Mouse (Mus musculus) ovary, postnatal 10 days (tissue): ENCODE measurements around the gene Dst.

Source experiments
- DNase-seq: peaks from one replicate; pipeline ENCODE4 v3.0.0; 2022; ENCODE audit warnings: low spot score

The Dst gene

DNA sequence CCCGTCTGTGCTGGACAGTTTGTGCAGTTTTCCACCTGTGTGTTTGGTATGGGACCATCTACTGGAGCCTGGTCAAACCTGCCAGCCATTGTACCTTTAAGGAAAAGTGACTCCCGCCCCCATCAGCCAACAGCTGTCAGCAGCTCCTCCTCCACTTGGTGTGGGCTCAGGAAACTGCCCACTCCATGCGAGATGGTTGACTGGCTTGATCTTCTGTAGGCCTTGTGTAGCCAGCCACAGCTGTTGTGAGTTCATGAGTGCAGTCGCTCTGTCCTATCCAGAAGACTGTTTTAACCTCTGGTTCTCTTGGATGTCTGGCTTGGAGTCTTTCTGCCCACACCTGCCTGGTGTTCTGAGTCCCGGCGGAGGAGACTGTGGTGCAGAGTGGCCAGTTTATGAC is 117.9 kb downstream of the Dst start:
- no peak for DNase-seq

DNA sequence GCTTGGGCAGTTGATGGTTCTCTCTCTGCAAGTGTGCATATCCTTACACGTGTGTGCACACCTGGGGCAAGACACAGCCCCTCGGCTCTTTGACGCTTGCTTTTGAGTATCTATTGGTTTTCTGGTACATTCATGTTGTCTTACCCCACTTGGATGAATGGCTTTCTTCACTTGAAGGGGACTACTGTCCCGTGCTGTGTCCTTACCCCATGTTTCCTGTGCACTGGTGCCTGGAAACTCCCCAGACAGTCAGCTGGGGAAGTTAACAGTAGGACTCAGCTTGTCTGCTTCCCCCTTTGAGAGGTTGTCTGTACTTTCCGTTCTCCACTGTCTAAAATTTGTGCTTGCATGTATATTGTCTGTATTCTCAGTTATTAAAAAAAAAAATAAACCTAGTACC is 120.7 kb downstream of the Dst start:
- DNase-seq: no peak

DNA sequence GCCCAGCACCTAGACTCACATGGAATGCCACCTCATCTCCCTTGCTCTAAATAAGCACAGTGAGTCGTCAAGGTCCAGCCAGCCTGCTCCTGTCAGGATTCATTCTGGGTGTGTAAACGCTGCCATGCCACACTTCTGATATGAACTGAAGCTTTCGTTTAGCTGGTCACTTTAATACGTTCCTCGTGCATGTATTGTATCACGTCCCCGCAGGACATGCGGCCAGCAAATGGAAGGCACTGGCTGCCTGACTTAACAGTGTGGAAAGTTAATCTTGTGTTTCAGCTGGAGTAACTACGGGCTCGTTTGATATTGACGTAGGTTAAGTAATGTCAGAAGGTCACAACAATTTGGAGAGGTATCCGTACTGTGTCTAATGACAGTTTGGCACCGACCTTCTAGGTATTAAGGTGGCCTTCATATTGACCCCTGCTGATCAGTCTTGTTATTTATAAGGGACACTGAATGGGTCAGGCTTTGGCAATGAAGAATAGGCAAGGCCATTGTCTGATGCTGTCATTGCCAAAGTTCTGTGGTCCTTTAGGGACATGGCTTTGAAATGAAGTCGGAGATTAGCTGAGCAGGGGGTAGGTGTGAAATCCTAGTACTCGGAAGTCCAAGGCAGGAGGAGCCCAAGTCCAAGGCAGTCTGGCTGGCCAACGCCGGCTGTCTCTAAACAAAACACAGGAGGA is 122.5 kb downstream of the Dst start:
- no peak for DNase-seq

DNA sequence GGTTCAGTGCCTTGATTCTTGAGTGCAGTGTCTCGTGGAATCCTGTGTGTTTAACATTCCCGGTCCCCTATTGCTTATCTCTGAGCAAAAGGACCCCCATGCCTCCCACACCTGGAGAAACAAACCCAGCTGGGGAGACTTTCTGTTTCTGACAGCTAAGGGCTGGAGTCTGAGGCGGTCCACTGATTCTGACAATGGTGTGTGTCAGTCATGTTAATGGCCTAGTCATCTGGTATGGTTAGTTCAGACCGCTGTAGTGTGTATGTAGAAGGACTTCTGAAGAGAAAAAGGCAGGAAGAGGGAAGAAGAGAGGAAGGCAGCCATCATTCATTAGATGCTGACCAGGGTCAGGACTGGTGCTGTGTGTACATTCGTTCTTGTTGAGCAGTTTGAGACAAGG is 125.0 kb downstream of the Dst start:
- no peak for DNase-seq

DNA sequence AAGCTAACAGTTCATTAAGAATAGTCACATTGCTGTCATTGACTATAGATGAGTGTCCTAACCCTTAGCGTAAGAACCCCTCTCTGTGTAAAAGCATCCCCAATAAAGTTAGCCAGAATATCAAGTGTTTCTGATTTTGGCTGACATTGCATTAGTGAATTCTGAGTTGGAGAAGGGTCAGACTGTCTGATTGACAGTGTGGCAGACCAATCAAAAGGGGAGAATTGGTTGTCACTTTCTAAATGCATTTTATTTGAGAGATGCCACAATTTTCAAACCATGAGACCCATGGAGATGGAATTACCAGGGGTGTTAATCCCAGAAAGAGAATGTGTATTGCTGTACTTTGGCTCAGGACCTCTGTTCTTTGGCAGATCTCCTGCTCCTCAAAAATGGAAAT is 125.5 kb downstream of the Dst start:
- DNase-seq: no peak

DNA sequence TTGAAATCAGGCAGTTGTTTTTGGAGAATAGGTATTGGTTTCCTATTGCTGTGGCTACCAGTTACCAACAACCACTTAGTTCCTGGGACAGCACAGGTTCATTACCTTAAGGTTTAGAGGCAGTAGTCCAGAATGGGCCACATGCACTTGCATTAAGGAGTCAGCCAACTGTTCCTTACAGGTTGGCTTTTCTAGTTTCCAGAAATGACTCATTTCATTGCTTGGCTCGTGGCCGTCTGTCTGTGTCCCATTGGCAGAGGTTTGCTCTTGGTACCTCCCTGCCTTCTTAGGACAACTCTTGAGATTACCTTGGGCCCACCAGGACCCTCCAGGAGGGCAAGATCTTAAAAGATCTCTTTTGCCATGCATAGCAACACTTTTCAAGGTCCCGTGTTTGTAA is 125.9 kb downstream of the Dst start:
- no peak for DNase-seq

DNA sequence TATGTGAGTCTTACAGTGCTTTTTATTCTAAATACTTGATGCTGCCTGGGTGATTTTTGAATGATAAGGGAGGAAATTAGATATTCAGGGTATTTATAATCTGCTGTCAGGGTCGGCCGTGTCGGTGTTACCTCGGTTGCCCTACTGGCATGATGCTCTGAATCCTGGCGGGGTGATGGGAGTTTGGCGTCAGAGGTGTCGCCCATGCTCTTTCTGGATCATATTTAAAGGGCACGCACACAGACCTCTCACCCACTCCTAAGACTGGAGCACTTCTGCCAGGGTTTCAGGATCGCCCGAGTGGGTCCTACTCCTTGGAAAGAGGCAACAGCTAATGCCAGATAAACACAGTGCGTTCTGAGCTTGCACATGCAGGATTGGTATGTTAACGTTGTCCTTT is 128.1 kb downstream of the Dst start:
- DNase-seq: no peak

DNA sequence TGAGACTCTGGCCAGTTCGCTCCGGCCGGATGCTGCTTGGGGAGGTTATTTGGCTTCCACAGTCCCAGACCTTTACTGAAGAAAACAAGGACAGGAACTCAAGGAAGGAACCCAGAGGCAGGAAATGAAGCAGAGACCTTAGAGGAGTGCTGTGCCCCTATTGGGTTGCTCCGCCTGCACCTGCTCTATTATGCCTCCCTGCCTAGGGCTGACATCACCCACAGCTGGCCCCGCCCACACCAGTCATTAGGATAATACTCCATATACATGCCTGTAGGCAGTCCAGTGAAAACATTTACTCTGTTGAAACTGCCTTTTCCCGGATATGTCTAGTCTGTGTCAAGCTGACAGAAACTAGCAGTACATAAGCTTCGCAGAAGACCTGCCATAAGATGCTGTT is 130.5 kb downstream of the Dst start:
- DNase-seq: no peak

DNA sequence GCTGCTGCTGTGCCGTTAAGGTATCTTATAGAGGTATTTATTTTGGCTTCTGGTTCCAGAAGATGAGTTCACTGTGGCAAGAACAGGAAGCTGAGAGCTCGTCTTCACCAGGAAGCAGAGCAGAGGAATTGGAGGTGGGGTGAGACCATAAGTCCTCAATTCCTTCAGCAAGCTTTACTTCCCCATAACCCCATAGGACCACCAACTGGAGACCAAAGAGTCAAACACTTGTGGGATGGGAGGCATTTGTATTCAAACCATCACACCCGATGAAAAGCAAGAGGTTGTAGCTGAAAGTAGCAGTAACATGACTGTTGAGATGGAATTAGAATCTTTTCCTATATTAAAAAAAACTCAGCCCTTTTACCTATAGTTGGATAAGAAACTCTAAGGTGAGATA is 132.0 kb downstream of the Dst start:
- DNase-seq: no peak

DNA sequence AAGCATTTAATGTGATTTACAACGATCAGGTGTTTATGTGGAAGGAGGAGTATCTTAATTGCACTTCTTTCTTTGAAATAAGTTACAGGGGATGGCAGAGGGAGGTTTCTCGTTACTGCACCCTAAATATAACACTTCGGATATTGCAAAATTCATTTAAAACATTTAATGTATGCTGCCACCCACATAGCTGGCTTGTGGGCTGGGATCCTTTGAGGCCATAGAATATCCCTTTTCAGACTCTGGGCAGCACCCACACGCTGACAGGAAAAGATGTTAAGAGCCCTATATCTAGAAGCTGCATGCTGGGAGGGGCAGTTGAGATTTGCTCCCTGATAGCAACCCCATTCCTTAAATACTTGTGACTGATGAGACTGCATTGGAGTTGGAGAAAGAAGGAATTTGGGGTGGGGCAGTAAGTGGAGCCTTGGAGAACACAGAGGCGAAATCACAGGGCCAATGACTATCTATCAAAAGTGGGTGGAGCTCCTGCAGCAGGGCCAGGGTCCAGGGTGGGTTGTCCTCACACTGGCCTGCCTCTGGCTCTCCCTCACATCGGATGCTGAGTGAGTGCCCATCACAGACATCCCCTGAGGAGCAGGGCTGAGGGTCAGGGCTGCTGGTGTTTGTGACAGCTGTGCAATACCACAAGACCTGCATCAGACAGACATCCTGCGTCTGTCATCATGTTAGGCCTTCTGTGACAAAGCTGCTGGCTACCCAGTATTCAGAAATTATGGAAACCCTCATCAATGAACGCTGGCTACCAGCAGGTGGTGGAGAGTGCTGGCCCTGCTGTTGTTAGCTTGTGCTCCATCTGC is 133.1 kb downstream of the Dst start:
- DNase-seq: no peak

DNA sequence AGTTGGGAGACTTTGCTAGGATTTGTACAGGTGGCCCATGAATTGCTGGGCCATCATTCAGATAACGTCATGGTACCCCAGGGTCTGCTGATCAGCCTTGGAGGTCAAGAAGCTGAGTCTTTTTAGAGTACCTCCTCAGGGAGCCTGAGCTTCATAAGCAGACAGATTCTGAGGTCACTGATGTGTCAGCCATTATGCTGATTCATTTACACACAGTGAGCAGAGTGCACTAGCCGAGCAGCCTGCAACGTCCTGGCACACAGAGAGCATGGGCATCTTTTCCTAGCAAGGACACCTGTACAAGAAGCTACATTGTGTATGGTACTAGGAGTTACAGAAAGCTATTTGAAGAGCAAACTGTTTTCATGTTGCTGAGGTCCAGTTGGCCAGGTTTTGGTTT is 134.3 kb downstream of the Dst start:
- no peak for DNase-seq

DNA sequence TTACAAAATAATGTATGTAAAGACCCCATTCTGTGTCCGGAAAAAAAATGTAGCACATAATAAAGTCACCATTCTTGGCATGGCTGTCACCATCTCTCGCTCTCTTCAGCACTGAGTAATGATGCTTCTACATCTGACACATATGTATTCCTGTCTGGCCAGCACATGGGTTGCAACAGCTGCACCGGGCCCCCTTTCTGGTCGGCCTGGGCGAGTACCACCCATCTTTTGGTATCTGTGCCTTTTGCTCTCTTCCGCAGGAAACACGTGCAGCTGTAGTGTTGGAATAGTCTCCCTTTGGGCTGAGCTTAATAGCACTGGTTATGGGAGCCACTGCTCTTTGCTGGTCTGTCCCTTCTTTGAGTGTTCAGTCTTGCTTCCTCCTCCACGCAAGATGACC is 135.3 kb downstream of the Dst start:
- no peak for DNase-seq

DNA sequence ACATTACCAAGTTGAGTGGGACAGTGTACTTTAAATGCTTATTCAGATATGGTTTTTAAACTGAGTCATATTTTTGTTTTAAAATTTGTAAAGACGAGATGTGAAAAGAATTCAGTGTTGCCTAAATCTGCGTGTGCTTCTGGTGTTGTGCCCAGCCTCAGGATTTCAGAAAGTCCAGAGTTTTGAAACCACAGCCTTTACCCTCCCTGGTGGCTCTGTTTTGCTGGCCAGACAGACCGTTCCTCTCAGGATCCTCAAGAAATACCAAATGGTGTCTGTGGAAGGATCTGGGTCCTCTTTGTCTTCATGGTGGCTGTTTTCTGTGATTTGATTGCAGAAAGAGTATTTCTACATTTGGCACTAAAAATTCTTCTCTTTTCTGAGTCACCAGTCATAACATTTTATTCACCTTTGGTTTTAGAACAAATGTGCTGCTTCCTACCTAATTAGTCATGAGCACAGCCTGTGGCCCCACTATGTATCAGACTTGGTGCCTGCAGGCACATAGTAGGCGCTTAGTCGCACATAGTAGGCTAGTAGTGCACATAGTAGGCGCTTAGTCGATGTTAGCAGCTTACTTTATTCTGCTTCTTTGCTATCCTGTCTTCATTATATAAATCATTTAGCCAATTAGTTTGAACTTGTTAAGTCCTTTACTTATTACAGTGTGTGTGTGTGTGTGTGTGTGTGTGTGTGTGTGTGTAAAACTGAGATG is 136.0 kb downstream of the Dst start:
- DNase-seq: no peak

DNA sequence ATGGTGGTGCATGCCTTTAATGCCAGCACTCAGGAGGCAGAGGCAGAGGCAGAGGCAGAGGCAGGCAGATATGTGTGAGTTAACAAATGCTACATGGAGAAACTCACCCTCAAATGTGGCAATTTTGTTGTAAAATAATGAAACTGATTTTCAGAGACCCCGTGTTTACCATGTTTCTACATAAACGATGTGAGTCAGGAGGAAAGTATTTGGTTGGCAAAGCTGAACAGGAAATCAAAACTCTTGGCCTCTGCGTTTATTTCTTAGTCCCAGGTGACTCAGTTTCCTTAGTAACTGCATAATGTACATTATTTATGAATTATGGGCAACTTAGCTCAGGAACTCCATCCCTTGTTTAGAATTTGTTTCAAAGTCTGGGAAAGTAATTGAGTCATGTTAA is 136.7 kb downstream of the Dst start:
- no peak for DNase-seq

DNA sequence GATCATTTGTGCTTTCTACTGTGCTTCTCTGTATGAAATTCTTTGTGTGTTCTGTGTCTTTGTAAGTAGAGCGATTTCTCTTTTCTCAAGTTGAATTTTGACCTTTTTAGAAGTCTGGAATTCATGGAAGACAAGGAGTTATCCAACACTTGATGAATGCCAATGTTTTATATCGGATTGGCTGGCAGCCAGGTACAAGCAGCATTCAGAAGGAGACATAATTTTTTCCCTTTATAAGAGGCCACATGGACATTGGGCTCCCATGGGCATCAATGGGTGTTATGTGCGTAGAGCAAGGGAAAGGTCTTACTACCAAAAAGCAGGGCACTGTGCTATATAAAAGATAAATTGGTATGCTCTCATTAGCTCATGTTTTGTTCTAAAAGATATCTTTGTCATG is 139.3 kb downstream of the Dst start:
- no peak for DNase-seq

DNA sequence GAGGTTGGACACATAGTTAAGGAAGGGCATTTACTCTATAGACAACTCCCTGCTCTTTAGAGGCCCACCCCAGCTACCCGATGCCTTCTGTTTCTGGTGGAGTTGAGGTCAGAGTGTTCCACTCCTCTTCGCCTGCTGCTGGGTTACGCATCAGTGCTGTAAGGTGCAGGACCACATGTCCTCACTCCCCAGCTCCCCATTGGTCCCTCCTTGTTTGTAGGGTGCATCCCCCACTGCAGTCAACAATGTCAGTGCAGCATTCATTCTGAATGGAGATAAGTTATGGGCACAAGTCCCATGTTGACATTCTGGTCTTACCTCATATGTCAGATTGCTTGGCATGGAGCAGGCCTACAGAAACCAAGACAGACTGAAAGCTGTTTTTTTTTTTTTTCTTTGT is 143.2 kb downstream of the Dst start:
- DNase-seq: no peak

DNA sequence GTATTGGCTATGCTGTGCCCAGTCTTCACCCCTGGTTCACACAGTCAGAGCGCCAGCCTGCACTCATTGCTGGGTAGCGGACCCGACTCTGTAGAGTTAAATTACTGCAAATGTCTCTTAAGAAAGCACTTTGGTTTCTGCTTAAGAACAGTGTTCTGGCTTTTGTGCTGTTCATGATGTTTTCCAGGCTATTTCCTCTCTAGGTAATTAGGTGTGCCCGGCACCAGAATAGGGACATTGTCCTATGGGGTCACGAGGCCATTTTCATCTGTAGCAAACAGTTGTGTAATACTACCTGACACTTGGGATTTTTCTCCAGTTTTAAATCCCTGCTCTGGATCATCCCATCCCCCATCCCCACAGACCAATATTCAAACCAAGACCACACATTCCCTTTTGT is 144.4 kb downstream of the Dst start:
- no peak for DNase-seq

DNA sequence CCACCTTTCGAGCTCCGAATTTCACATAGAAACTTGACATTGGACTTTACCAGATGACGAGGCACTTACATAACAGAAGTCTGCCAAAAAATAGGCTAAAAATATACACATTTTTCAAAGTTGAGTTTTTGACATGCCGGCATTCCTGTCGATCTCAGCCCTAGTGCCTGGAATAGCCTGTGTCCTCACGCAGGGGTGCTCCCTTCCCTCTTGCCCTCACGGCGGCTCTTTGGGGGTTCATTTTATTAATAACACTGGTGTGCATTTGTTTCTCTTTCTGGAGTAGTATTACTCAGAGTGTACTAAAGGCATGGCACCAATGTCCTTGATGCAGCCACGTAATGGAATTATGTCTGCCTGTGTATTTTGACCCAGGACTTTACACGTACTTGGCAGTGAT is 146.9 kb downstream of the Dst start:
- DNase-seq: no peak

DNA sequence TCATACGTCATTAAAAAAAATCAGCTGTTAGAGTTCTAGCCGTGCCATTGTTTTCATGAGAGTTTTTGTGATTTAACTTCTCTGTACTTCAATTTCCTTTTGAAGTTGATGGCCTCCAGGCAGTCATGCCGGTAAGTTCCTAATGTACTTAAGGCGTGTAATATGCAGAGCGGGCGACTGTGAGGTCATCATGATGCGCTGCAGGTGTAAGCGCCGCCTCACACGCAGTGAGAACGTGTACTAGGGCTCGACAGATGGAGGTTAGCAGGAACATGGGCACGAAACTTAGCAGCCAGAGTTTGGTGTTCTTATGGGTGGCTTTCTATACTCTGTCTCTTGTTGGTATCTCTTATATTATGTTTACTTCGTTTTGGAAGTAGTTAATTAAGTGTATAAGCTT is 148.6 kb downstream of the Dst start:
- no peak for DNase-seq

DNA sequence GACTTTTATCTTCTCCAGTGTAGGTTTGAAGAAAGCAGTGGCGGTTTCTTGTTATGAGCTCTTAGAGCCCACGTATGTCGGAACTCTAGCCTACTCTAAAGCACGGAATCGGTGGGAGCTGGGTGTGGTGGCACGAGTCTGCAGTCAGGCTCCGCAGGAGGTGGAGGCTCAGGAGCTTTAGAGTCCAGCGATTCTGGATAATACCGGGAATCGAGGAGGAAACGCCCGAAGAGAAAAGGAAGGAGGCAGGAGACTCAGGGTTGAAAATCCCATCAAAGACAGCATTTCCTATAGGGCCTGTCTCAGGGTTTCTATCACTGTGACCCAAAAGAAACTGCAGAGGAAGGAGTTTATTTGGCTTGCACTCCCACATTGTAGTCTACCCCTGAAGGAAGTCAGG is 151.2 kb downstream of the Dst start:
- DNase-seq: no peak

DNA sequence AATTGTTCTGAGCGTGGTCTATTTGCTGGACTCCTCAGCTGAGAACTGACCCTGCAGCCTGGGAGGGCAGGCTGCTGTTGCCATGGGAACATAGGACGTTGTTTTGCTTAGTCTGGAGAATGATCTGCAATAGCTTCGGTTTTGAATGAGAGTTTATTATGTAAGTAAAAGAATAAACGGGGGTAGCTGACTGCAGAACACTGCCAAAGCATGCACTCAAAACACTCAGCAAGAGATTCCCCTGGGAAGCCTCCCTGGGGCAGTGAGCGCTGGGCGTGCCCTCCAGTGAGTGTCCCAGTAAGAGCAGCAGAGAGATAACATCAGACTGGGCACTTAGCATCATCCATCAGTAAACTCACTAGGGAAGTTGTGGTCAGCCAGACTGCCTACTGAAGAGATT is 152.4 kb downstream of the Dst start:
- no peak for DNase-seq

DNA sequence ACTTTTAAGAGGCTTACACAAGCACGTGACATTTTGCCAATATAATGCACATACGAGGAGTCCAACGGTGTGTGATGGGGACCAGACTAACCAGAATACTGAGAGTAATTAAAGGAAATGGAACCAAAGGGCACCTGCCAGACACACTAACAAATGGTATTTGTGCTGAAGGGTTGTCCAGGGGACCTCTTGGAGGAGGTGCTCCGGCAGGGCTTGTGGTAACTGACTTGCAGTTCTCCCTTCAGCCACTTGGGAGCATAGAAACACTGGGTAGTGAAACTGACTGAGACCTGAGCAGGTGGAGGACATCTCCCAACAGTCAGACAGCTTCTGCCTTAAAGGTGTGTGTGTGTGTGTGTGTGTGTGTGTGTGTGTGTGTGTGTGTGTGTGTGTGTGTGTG is 153.1 kb downstream of the Dst start:
- DNase-seq: peak; percentile 24

DNA sequence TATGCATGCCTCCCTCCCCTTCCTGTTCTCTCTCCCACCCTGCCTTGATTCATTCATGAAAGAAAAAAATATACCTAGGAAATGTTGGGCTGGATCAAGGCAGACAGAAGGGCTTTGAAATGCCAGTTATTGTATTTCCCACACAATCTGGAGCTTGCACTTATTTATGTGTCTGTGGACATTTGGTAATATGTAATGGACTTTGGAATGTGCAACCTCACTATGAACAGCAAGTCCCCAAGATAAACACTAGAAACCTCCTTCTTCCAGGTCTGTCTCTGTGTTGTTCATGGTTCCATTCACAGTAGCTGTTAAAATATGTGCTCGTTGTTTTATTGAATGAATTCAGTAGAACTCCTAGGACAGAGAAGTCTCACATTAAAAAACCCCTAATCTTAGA is 153.8 kb downstream of the Dst start:
- DNase-seq: no peak
